Mouse (Mus musculus): ENCODE data around the gene Gm8300. TPM values are rescaled to one million over a fixed set of nuclear protein-coding genes. Genes with fewer than 3 reads are reported as not detected.
"Not testable (repeated sequence)": the region's sequence is repeated elsewhere in the genome, so short reads cannot be mapped to it uniquely, and the experiment has no call there.

The Gm8300 gene
- polyA plus RNA-seq (2015; fragmentation: Nextera tagmentation; extraction: Ambion mirVana) = not detected in 2 replicates

- not testable (repeated sequence) for H3K9ac ChIP-seq; H3K27ac ChIP-seq; H3K27me3 ChIP-seq; H3K9me3 ChIP-seq; H3K4me3 ChIP-seq; H3K36me3 ChIP-seq; ATAC-seq (ENCODE audit: borderline replicate concordance, extremely low read depth, low FRiP score, low TSS enrichment); H3K4me2 ChIP-seq; H3K4me1 ChIP-seq
- 83% methylated on average over 4 of the region's 4 CpGs for WGBS
Observed at GRCm38 (mm10) chr12:87514016-87514415, at the start of gene Gm8300. Gene Gm8300 (plus strand): TSS chr12:87514316.

GRCm38 (mm10) chr12:87464678-87465297 is 49.3 kb upstream of the Gm8300 start:
- H3K27me3 ChIP-seq = no peaks in the 10 kb centered on the region
- no peak for ATAC-seq (ENCODE audit: borderline replicate concordance, extremely low read depth, low FRiP score, low TSS enrichment)
- WGBS = 84% methylated on average over 6 of the region's 6 CpGs
- no peak overlapping the region for H3K27ac ChIP-seq
- no peak overlapping the region for H3K4me2 ChIP-seq
- peaks cover 77% of the 10 kb centered on the region for H3K36me3 ChIP-seq
- no peaks in the 10 kb centered on the region for H3K9me3 ChIP-seq
- no peak overlapping the region for H3K9ac ChIP-seq
- H3K4me1 ChIP-seq = no peaks in the 10 kb centered on the region
- H3K4me3 ChIP-seq = no peak overlapping the region

DNA sequence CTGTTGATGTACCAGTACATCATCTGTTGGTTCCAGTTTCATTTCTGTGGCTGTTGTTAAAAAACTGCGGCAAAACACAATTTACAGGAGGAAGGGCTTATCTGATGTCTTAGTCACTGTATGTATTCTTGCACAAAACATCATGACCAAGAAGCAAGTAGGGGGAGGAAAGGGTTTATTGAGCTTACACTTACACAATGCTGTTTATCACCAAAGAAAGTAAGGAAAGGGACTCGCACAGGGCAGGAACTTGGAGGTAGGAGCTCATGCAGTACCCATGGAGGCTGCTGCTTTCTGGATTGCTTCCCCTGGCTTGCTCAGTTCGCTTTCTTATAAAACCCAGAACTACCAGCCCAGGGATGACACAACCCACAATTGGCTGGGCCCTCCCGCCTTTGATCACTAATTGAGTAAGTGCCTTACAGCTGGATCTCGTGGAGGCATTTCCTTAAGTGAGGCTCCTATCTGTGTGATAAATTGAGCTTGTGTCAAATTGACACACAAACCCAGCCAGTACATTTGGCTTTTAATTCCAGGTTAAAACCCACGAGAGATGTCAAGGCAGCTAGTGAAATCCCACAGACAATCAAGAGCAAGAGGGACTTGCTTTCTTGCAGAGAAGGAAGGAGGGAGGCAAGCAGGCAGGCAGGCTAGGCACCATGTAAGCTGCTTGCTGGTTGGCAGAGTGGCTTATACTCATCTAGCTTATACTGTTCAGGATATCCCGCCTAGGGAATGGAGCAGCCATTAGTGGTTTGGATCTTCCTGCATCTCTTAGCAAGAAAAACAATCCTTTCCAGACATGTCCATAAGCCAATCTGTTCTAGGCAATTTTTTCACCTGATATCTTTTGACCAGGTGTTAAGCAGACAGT is 43.6 kb upstream of the Gm8300 start:
- H3K4me1 ChIP-seq = peaks cover 12% of the 10 kb centered on the region
- peak overlapping the region; percentile 89; the same call in 1 of the 2 replicates for H3K9ac ChIP-seq
- peaks cover 26% of the 10 kb centered on the region for H3K36me3 ChIP-seq
- H3K4me3 ChIP-seq = peak overlapping the region; percentile 74
- H3K27me3 ChIP-seq = no peaks in the 10 kb centered on the region
- ATAC-seq (ENCODE audit: borderline replicate concordance, extremely low read depth, low FRiP score, low TSS enrichment) = no peak
- H3K27ac ChIP-seq = no peak overlapping the region
- H3K4me2 ChIP-seq = peak overlapping the region; percentile 59
- 59% methylated on average over 7 of the region's 7 CpGs for WGBS
- H3K9me3 ChIP-seq = no peaks in the 10 kb centered on the region

DNA sequence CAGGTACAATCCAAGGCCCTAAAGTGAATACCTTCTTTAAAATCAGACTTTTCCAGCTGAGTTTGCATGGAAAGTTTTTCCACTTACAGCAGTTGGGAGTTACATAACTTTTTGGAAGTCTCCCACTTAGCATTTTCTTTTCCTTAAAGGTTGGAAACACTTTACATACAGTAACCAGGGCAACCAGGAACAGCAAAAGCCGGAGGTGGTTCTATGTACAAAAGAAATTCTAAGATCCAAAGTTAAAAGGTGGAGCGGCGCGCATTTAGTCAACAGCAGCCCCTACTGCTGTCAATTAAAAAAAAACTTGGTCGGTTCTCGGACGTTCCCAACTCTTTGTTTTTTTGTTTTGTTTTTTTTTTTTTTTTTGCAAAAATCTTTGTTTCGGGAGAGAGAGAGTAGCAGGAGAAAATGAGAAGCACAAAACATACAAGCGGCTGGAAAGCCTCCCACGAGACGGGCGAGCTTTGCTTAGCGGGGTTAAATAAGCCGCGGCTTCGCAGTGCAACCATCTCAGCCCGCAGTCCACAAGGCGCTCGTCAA is 42.6 kb upstream of the Gm8300 start:
- H3K4me3 ChIP-seq = peak overlapping the region; percentile 74
- ATAC-seq (ENCODE audit: borderline replicate concordance, extremely low read depth, low FRiP score, low TSS enrichment) = no peak
- peak overlapping the region; percentile 84 for H3K27ac ChIP-seq
- peaks cover 12% of the 10 kb centered on the region for H3K4me1 ChIP-seq
- under 1% methylated on average over 19 of the region's 19 CpGs for WGBS
- H3K9me3 ChIP-seq = no peaks in the 10 kb centered on the region
- peak overlapping the region; percentile 59 for H3K4me2 ChIP-seq
- H3K9ac ChIP-seq = peak overlapping the region; percentile 89
- peaks cover 20% of the 10 kb centered on the region for H3K36me3 ChIP-seq
- no peaks in the 10 kb centered on the region for H3K27me3 ChIP-seq

DNA sequence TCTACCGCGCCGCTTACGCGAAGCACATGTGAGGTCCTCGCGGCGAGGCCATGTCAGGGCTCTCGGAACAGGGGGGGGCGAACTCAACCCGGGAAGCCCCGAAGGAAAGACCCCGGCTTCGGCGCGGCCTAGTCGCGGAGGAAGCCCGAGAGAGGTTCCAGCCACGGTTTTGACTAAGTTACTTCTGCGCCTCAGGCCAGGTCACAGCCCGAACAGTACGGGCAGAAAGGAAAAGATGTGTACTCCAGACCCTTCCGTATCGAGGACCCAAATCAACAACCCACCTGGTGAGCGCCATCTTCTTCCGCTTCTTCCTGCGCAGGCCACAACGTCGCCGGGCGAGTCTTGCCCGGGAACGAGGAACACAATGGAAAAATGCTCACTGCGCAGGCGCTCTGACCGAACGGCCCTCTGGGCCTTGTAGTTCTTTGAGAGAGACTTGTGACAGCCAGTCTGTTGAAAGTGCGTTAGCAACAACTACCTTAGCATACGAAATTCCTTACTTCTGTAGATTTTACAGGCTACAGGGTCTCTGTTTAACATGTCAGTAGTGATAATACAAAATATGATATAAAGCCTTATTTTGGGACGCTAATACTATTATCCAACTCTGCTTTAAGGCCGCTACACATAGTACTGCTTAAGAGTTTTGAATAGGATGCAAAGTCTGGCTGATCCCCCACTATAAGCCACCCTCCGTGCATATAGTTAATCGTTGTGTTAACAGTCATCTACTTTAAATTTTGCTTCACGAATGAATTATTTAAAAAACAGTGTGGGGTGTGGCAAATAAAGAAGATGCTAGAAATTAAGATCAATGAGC is 41.9 kb upstream of the Gm8300 start, which contains the start of gene Snw1:
Snw1 (minus strand) TSS at position 311 of the 823 bp plus-strand sequence.
- peak within 1 kb of the TSS; percentile 74 for H3K4me3 ChIP-seq
- peak within 1 kb of the TSS; percentile 84 for H3K27ac ChIP-seq
- H3K9ac ChIP-seq = peak within 1 kb of the TSS; percentile 89
- peaks cover 12% of the 10 kb centered on the region for H3K4me1 ChIP-seq
- no peaks in the 10 kb centered on the region for H3K27me3 ChIP-seq
- H3K36me3 ChIP-seq = peaks cover 14% of the 10 kb centered on the region
- peak within 1 kb of the TSS; percentile 59 for H3K4me2 ChIP-seq
- peak; percentile 96 for ATAC-seq (ENCODE audit: borderline replicate concordance, extremely low read depth, low FRiP score, low TSS enrichment)
- no peaks in the 10 kb centered on the region for H3K9me3 ChIP-seq
- 3% methylated on average over 45 of the region's 45 CpGs for WGBS

DNA sequence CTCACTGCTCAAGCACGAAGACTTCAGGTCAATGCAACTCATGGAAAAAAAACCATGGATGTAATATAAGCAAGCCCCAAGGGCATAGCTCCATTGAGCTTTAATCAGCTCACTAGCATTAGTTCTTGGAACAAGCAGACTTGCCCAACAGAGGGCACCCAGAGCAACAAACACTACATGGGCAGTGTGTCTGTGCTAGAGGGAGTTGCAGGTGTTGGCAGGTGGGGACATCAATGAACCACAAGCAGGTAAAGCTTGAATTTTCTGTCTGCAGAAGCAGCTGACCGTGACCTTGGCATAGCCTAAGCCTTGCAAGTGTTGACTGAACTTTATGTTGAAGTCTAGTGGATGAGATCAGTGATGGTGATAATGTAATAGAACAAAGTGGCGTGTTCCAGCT is 39.4 kb upstream of the Gm8300 start:
- no peaks in the 10 kb centered on the region for H3K9me3 ChIP-seq
- WGBS = 66% methylated on average over 3 of the region's 3 CpGs
- no peaks in the 10 kb centered on the region for H3K27me3 ChIP-seq
- H3K4me2 ChIP-seq = no peak overlapping the region
- H3K36me3 ChIP-seq = no peaks in the 10 kb centered on the region
- ATAC-seq (ENCODE audit: borderline replicate concordance, extremely low read depth, low FRiP score, low TSS enrichment) = no peak
- no peak overlapping the region for H3K27ac ChIP-seq
- H3K9ac ChIP-seq = no peak overlapping the region
- H3K4me3 ChIP-seq = no peak overlapping the region
- peaks cover 12% of the 10 kb centered on the region for H3K4me1 ChIP-seq

DNA sequence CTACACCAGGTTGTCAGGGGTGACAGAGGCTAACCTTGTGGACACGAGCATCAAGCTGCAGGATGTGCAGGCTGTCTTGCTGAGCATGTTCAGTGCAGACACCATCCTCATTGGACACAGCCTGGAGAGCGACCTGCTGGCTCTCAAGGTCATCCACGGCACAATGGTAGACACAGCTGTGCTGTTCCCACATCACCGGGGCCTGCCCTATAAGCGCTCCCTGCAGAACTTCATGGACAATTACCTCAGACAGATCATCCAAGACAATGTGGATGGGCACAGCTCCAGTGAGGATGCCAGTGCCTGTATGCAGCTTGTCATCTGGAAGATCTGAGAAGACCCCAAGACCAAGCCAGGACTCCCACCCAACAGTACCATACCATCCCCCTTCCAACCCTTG is 31.6 kb upstream of the Gm8300 start:
- not testable (repeated sequence) for H3K4me2 ChIP-seq; H3K36me3 ChIP-seq; H3K4me1 ChIP-seq; H3K9me3 ChIP-seq; H3K27ac ChIP-seq; H3K9ac ChIP-seq; ATAC-seq (ENCODE audit: borderline replicate concordance, extremely low read depth, low FRiP score, low TSS enrichment); H3K27me3 ChIP-seq; H3K4me3 ChIP-seq
- WGBS = 77% methylated on average over 5 of the region's 5 CpGs

GRCm38 (mm10) chr12:87488683-87489082 is 25.4 kb upstream of the Gm8300 start:
- H3K27ac ChIP-seq; H3K9me3 ChIP-seq; H3K4me1 ChIP-seq; H3K4me3 ChIP-seq; ATAC-seq (ENCODE audit: borderline replicate concordance, extremely low read depth, low FRiP score, low TSS enrichment); H3K4me2 ChIP-seq; H3K36me3 ChIP-seq; H3K9ac ChIP-seq; H3K27me3 ChIP-seq: not testable (repeated sequence)
- WGBS = 60% methylated on average over 2 of the region's 2 CpGs

DNA sequence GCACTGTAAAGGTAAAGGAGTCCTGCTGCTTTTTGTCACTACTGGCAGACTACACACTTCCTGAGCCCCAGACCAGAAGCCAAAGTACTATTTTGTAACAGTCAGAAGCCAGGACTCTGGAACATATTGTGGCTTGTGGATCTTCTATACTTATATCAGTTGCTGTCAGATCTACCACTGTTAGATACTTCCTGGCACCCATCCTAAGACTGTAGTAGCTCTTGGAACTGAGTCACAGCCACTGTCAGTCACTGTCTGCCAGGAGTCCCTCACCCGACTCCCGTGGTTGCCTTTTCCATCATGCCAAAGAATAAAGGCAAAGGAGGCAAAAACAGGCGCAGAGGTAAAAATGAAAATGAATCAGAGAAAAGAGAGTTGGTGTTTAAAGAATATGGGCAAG is 19.7 kb upstream of the Gm8300 start, which contains the start of gene Gm5788:
Gm5788 (plus strand) TSS at position 301 of the 400 bp plus-strand sequence.
- ATAC-seq (ENCODE audit: borderline replicate concordance, extremely low read depth, low FRiP score, low TSS enrichment); H3K36me3 ChIP-seq: not testable (repeated sequence)
- WGBS = 82% methylated on average over 3 of the region's 3 CpGs

GRCm38 (mm10) chr12:87519616-87520015 is 5.5 kb downstream of the Gm8300 start:
- H3K36me3 ChIP-seq; H3K27ac ChIP-seq; H3K9me3 ChIP-seq; H3K9ac ChIP-seq; H3K4me3 ChIP-seq; ATAC-seq (ENCODE audit: borderline replicate concordance, extremely low read depth, low FRiP score, low TSS enrichment); H3K27me3 ChIP-seq; H3K4me2 ChIP-seq; H3K4me1 ChIP-seq: not testable (repeated sequence)
- 52% methylated on average over 3 of the region's 3 CpGs for WGBS

More for the DNA sequence above, 19.7 kb upstream of the Gm8300 start, which contains the start of gene Gm5788:
- H3K4me2 ChIP-seq, H3K9ac ChIP-seq, H3K4me3 ChIP-seq, H3K27me3 ChIP-seq, H3K9me3 ChIP-seq, H3K4me1 ChIP-seq, H3K27ac ChIP-seq: not testable (repeated sequence)

- no peaks in the 10 kb centered on the region for H3K9me3 ChIP-seq
Observed at GRCm38 (mm10) chr12:87543927-87544326, 29.8 kb downstream of the Gm8300 start.

More at GRCm38 (mm10) chr12:87543927-87544326, 29.8 kb downstream of the Gm8300 start:
- no peak overlapping the region for H3K4me3 ChIP-seq
- H3K4me1 ChIP-seq = no peaks in the 10 kb centered on the region
- H3K27me3 ChIP-seq = no peaks in the 10 kb centered on the region
- ATAC-seq (ENCODE audit: borderline replicate concordance, extremely low read depth, low FRiP score, low TSS enrichment) = no peak
- no peak overlapping the region for H3K9ac ChIP-seq
- H3K36me3 ChIP-seq = no peaks in the 10 kb centered on the region
- no peak overlapping the region for H3K4me2 ChIP-seq
- H3K27ac ChIP-seq = no peak overlapping the region
- WGBS = 73% methylated on average over 3 of the region's 3 CpGs

All from lung, embryonic 15.5 days (tissue).